Mouse (Mus musculus) embryonic facial prominence, embryonic 14.5 days (tissue): ENCODE measurements around the gene Npepps. TPM values are rescaled to one million over a fixed set of nuclear protein-coding genes. Genes with fewer than 3 reads are reported as not detected.
"Not testable (repeated sequence)": the region's sequence is repeated elsewhere in the genome, so short reads cannot be mapped to it uniquely, and the experiment has no call there.

Source experiments
- ATAC-seq: fragments of 200-750 bp; cut with Nextera tagmentation; 2 replicates; pipeline ENCODE4 v1.8.0; 2017; ENCODE audit warnings: low read depth, moderate number of reproducible peaks, moderate TSS enrichment
- DNase-seq: peaks from one replicate; pipeline ENCODE4 v3.0.0-alpha.2; 2015; ENCODE audit warnings: low spot score
- H3K27ac ChIP-seq: fragments of 300-500 bp; sonication (generic); replicated peaks from 2 replicates; pipeline ENCODE4 v1.5.1; 2014; ENCODE audit warnings: low read depth, mild to moderate bottlenecking, low read length, moderate library complexity
- H3K27me3 ChIP-seq: fragments of 300-500 bp; sonication (generic); replicated peaks from 2 replicates; pipeline ENCODE4 v1.6.1; 2014; ENCODE audit warnings: low read length; ENCODE audit not compliant: control insufficient read depth, insufficient read depth
- H3K36me3 ChIP-seq: fragments of 300-500 bp; sonication (generic); 2 replicates; pipeline ENCODE4 v1.6.1; 2014; ENCODE audit warnings: low read length, mixed read lengths; ENCODE audit not compliant: control insufficient read depth, insufficient read depth
- H3K4me1 ChIP-seq: fragments of 300-500 bp; sonication (generic); 2 replicates; pipeline ENCODE4 v1.6.1; 2014; ENCODE audit warnings: antibody characterized with exemption, low read length; ENCODE audit not compliant: control insufficient read depth, insufficient read depth
- H3K4me2 ChIP-seq: fragments of 300-500 bp; sonication (generic); 2 replicates; pipeline ENCODE4 v1.6.1; 2014; ENCODE audit warnings: low read depth, mild to moderate bottlenecking, low read length, moderate library complexity, mixed read lengths
- H3K4me3 ChIP-seq: fragments of 300-500 bp; sonication (generic); 2 replicates; pipeline ENCODE4 v1.5.1; 2014; ENCODE audit warnings: low read depth, mild to moderate bottlenecking, low read length
- H3K9ac ChIP-seq: fragments of 300-500 bp; sonication (generic); 2 replicates; pipeline ENCODE4 v1.6.1; 2014; ENCODE audit warnings: low read depth, mild to moderate bottlenecking, low read length, moderate library complexity, mixed read lengths
- H3K9me3 ChIP-seq: fragments of 300-500 bp; sonication (generic); 2 replicates; pipeline ENCODE4 v1.6.1; 2016; ENCODE audit warnings: low read length; ENCODE audit not compliant: control insufficient read depth
- WGBS: fragments of 180-500 bp; shearing (Covaris S2); extraction: QIAGEN DNeasy Blood & Tissue Kit; methylation state at CpG from one replicate; pipeline ENCODE4 v1.1.7; 2014; 5-methylcytosine and 5-hydroxymethylcytosine counted together
- polyA plus RNA-seq: library from polyadenylated mRNA; unstranded; fragments of >200 nt; fragmentation: Nextera tagmentation; extraction: Ambion mirVana; gene quantifications from 2 replicates; pipeline ENCODE4 v1.2.1, GENCODE M21; 2014

Npepps gene
- polyA plus RNA-seq, 1 experiment from 2014 or later = 76.8 TPM

- no peak overlapping the region for H3K4me3 ChIP-seq
- WGBS = 91% methylated on average over 3 of the region's 3 CpGs
- no peak overlapping the region for H3K27ac ChIP-seq
- no peaks in the 10 kb centered on the region for H3K27me3 ChIP-seq
- H3K4me1 ChIP-seq = peaks cover 13% of the 10 kb centered on the region
- no peak for ATAC-seq
- no peak for DNase-seq
- no peaks in the 10 kb centered on the region for H3K9me3 ChIP-seq
- H3K4me2 ChIP-seq = no peak overlapping the region
- no peak overlapping the region for H3K9ac ChIP-seq
- H3K36me3 ChIP-seq = peaks cover 7% of the 10 kb centered on the region; the same call in 1 of the 2 replicates
Measured at GRCm38 (mm10) chr11:97314110-97314509, 33.7 kb upstream of the Npepps start.

- H3K36me3 ChIP-seq, H3K9me3 ChIP-seq, H3K27ac ChIP-seq, H3K4me2 ChIP-seq, ATAC-seq, H3K9ac ChIP-seq, H3K4me3 ChIP-seq, DNase-seq, H3K27me3 ChIP-seq: not testable (repeated sequence)
- 84% methylated on average over 1 of the region's 1 CpGs for WGBS
- peaks cover 13% of the 10 kb centered on the region for H3K4me1 ChIP-seq
Measured at GRCm38 (mm10) chr11:97312871-97313270, 32.4 kb upstream of the Npepps start.

DNA sequence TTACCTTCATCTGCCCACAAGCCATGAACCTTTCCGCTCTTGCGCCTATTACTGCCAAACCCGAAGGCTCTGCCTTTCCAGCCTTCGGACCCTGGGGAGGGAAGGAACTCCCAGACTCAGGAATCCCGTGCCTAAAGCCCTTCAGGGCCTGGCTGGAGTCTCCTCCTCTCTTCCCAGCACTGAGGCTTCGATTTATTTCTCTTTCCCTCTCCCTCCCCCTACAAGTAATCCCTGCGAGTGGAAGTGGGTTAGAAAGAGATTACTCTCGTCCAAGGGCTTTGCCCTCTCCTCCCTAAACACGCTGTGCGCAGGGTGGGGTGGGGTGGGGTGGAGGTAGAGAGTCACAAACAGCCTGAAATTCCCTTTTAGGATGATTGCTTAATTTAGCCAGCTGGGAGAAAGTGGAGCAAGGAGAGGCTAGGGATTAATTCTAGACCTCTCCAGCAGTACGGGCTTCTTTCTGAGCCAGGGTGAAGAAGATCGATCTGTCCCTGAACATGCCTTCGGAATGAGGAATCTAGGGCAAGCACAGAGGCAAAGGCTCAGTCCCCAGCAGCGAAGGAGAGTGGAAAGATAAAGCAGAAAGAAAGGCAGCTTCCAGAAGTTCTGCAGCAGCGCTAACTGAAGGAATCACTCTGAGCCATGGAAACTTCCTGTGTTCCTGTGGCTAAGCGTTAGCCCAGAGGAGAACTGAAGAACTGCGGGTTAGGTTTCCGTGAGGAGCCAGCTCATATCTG lies 30.6 kb upstream of the Npepps start:
- DNase-seq (peak; percentile 74), ATAC-seq (no peak)
- WGBS = 3% methylated on average over 18 of the region's 18 CpGs
- H3K9me3 ChIP-seq = no peaks in the 10 kb centered on the region
- H3K9ac ChIP-seq = peak overlapping the region; percentile 54
- H3K36me3 ChIP-seq = no peaks in the 10 kb centered on the region
- peak overlapping the region; percentile 44 for H3K4me3 ChIP-seq
- peak overlapping the region; percentile 84 for H3K4me2 ChIP-seq
- peaks cover 8% of the 10 kb centered on the region for H3K4me1 ChIP-seq
- H3K27me3 ChIP-seq = no peaks in the 10 kb centered on the region
- peak overlapping the region; percentile 73 for H3K27ac ChIP-seq

- peak overlapping the region; percentile 57 for H3K9ac ChIP-seq
- peak overlapping the region; percentile 31 for H3K27ac ChIP-seq
- H3K4me2 ChIP-seq = peak overlapping the region; percentile 84
- peak overlapping the region; percentile 44 for H3K4me3 ChIP-seq
- no peaks in the 10 kb centered on the region for H3K36me3 ChIP-seq
- WGBS = under 1% methylated on average over 25 of the region's 25 CpGs
- no peaks in the 10 kb centered on the region for H3K27me3 ChIP-seq
- H3K4me1 ChIP-seq = peaks cover 8% of the 10 kb centered on the region; the same call in 1 of the 2 replicates
- peak; percentile 87 for ATAC-seq
- no peaks in the 10 kb centered on the region for H3K9me3 ChIP-seq
- DNase-seq = peak; percentile 95
Measured at GRCm38 (mm10) chr11:97309911-97310571, 29.6 kb upstream of the Npepps start.

DNA sequence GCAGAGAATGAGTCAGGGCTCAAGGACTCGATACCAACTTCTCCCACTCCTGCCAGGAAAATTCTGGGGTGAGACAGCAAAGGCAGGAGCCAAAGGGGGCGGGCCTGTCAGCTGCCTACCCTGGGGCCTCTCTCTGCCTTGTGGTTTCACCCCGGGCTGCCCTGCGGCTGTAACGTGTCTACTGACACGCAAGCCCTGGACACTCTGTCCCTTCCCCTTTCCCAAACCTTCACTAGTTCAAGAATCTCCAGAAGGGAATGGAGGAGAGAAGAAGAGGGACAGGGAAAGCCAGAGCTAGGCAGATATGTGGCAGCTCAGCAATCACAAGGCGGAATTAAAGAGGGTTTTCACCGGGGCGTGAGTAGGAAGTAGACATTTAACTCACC lies 29.0 kb upstream of the Npepps start:
- Histone ChIP-seq H3K9ac (peak overlapping the region; percentile 57), H3K27ac (peak overlapping the region; percentile 31), H3K36me3 (no peaks in the 10 kb centered on the region), H3K27me3 (no peaks in the 10 kb centered on the region), H3K4me3 (peak overlapping the region; percentile 44), H3K4me1 (peaks cover 8% of the 10 kb centered on the region; the same call in 1 of the 2 replicates), H3K4me2 (peak overlapping the region; percentile 84), H3K9me3 (no peaks in the 10 kb centered on the region)
- WGBS = 1% methylated on average over 9 of the region's 9 CpGs
- ATAC-seq (0 out of 2 replicates have a peak, but pooled peaks have one; percentile 28), DNase-seq (peak; percentile 77)

DNA sequence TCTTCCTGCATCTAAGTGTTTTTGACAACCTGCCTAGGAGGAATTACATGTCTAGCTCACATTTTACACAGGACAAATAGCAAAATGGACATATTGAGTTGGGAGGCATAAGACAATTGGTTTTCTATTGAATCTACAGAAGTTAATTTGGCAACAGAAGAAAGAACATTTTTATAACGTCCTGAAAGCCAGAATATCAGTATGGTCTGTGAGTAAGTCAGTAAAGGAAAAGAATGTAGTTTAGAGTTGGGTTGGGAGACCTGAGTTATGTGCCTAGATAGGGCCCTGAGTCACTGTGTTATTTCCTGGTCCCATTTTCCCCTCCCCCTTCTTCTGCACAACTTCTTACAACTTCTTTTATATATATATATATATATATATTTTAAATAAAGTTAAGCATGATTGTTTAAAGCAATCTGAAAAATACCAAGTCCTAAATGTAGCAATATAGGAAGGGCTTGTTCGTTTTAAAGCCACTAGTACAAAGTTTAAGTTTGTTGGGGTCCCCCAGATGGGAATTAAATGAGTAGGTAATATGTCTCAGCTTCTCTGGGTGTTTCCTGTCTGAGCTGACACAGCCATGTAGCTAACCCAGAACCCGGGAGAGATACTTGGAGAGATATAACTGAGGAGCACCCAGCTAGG lies 28.5 kb upstream of the Npepps start:
- no peak for ATAC-seq
- H3K9me3 ChIP-seq = no peaks in the 10 kb centered on the region
- peak overlapping the region; percentile 84 for H3K4me2 ChIP-seq
- 0 out of 2 replicates have a peak overlapping the region, but pooled peaks have one; percentile 57 for H3K9ac ChIP-seq
- no peak for DNase-seq
- WGBS = 54% methylated on average over 3 of the region's 3 CpGs
- H3K27ac ChIP-seq = no peak overlapping the region
- H3K36me3 ChIP-seq = no peaks in the 10 kb centered on the region
- H3K4me3 ChIP-seq = peak overlapping the region; percentile 44
- H3K27me3 ChIP-seq = no peaks in the 10 kb centered on the region
- H3K4me1 ChIP-seq = peaks cover 8% of the 10 kb centered on the region; the same call in 1 of the 2 replicates

GRCm38 (mm10) chr11:97307294-97308069 lies 27.0 kb upstream of the Npepps start:
- H3K27me3 ChIP-seq = no peaks in the 10 kb centered on the region
- H3K4me1 ChIP-seq = peaks cover 8% of the 10 kb centered on the region; the same call in 1 of the 2 replicates
- WGBS = 93% methylated on average over 11 of the region's 11 CpGs
- H3K9ac ChIP-seq = no peak overlapping the region
- H3K9me3 ChIP-seq = no peaks in the 10 kb centered on the region
- no peak overlapping the region for H3K4me2 ChIP-seq
- H3K36me3 ChIP-seq = no peaks in the 10 kb centered on the region
- ATAC-seq = no peak
- no peak for DNase-seq
- no peak overlapping the region for H3K27ac ChIP-seq
- no peak overlapping the region for H3K4me3 ChIP-seq

DNA sequence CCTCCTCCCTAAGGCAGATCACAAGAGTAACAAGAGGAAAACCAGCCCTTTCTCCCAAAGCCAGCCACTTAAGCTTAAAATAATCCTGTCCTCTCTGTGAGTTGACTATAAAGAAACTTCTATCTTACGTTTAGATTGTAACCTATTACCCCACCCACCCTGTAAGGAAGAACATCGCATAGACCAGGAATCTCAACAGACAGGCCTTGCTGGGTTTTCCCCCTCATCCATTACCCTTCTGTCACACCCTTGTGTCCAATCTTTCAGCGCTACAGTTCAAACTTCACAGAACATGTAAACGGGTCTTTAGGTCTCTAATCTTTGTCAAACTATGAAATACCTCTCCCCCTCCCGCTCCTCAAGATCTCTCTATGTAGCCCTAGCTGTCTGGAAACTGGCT lies 24.2 kb upstream of the Npepps start:
- Histone ChIP-seq H3K9me3 (no peaks in the 10 kb centered on the region), H3K4me2 (no peak overlapping the region), H3K36me3 (no peaks in the 10 kb centered on the region), H3K27ac (no peak overlapping the region), H3K27me3 (no peaks in the 10 kb centered on the region), H3K4me1 (peaks cover 5% of the 10 kb centered on the region; the same call in 1 of the 2 replicates), H3K9ac (no peak overlapping the region), H3K4me3 (no peak overlapping the region)
- WGBS = 68% methylated on average over 5 of the region's 5 CpGs
- DNase-seq = peak; percentile 52
- ATAC-seq = no peak
